Mouse (Mus musculus): ENCODE data around the gene Slc15a4.

The Slc15a4 gene

GRCm38 (mm10) chr5:127621108-127621507, 11.6 kb downstream of the Slc15a4 start:
- in situ Hi-C loops (cut with MboI, MseI): loop anchor here (25.0 kb wide), 1 partner anchor 1391 kb away; the partner anchor contains the start of genes Ran (in 2 of the 2) and Stx2 (in 2 of the 2)

DNA sequence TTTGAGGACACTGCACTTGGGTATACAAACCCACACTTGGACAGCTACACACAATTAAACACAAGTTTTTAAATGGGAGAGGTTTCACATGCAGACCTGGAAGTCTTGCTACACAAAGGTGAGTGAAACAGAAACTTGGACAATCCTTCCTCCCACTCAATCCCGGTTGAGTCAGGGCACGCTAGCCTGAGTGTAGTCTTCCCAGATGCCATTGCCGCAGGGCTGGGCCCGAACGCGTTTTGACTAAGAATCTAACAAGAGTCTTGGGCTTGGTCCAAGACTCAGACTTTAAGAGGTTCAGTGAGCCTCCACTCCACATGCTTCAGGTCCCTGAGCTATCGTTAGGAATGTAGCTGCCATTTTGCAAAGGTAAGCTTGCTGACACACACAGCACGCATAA, 12.3 kb downstream of the Slc15a4 start:
- in situ Hi-C loops (cut with MboI, MseI): loop anchor here (25.0 kb wide), 1 partner anchor 1392 kb away; the partner anchor contains the start of genes Ran (in 2 of the 2) and Stx2 (in 2 of the 2)

DNA sequence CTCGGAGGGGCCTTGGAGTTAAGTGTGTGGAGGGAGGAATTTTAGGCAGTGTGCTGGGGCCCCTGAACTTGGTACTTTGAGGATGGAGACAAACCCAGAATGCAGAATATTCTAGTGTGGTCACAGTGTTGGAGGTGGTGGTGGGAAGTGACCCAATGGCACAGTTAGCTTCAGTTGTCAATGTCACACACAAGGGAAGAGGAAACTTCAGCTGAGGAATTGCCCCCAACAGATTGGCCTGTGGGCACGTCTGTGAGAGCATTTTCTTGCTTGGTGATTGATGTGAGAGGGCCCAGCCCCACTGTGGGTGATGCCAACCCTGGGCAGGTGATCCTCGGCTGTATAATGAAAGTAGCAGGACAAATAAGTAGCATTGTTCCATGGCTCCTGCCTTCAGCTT, 13.9 kb downstream of the Slc15a4 start:
- in situ Hi-C loops (cut with MboI, MseI): loop anchor here (25.0 kb wide), 1 partner anchor 1393 kb away; the partner anchor contains the start of genes Ran (in 2 of the 2) and Stx2 (in 2 of the 2)

DNA sequence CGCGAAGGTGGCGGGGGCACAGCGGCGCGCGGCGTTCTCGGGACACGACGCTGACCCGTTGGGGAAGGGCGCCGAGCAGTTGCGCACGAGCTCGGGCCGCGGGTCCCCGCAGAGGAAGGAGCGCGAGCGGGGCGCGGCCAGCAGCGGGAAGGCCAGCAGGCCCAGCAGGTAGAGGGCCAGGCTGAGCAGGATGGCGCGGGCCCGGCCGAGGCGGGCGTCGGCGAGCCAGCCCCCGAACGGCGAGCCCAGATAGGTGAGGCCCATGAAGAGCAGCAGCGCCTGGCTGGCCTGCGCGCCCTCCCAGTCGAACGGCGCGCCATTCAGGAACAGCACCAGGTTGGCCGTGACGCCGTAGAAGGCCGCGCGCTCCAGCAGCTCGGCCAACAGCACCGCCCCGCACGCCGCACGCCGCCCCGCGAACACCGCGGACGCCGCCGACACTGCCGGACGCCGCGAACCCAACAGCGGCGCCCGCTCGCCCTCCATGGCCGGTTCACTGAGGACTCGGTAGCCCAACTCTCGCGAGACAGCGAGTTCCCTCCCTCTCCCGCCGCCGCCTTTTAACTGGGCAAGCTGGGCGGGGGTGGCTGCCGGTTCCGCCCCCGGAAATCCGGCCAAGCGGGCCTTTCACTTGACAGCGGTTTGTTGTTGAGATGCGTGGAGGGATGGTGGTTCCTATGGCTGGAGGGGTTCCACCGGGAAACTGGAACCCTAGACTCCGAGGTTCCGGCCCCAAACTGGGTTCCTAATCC, 15.6 kb downstream of the Slc15a4 start:
- in situ Hi-C loops (cut with MboI, MseI): loop anchor here (25.0 kb wide), 1 partner anchor 1395 kb away; the partner anchor contains the start of genes Ran (in 2 of the 2) and Stx2 (in 2 of the 2)

- in situ Hi-C loops (cut with MboI, MseI): loop anchor here (25.0 kb wide), 1 partner anchor 1396 kb away; the partner anchor contains the start of genes Ran (in 2 of the 2) and Stx2 (in 2 of the 2)
These were observed 16.5 kb downstream of the Slc15a4 start for GRCm38 (mm10) chr5:127616151-127616550.

DNA sequence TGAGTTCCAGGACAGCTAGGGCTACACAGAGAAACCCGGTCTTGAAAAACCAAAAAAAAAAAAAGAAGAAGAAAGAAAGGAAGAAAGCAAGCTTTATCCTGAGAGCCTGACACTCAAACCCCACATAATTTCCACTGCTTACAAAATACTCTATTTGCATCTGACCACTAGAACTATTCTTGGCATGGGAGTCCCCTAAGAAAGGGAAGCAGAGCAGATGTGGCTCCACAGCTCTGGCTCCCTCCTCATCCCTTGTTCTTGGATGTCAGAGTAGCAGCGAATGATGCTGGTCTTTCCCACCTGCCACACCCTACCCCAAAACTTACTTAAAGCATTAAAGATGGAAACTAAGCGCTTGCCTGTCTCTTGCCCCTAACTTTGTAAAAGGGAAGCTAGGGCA, 17.2 kb downstream of the Slc15a4 start:
- in situ Hi-C loops (cut with MboI, MseI): loop anchor here (25.0 kb wide), 1 partner anchor 1397 kb away; the partner anchor contains the start of genes Ran (in 2 of the 2) and Stx2 (in 2 of the 2)

GRCm38 (mm10) chr5:127612397-127612796, 20.3 kb downstream of the Slc15a4 start:
- in situ Hi-C loops (cut with MboI, MseI): loop anchor here (25.0 kb wide), 1 partner anchor 1400 kb away; the partner anchor contains the start of genes Ran (in 2 of the 2) and Stx2 (in 2 of the 2)

GRCm38 (mm10) chr5:127611881-127612280, 20.8 kb downstream of the Slc15a4 start:
- in situ Hi-C loops (cut with MboI, MseI): loop anchor here (25.0 kb wide), 1 partner anchor 1400 kb away; the partner anchor contains the start of genes Ran (in 2 of the 2) and Stx2 (in 2 of the 2)

DNA sequence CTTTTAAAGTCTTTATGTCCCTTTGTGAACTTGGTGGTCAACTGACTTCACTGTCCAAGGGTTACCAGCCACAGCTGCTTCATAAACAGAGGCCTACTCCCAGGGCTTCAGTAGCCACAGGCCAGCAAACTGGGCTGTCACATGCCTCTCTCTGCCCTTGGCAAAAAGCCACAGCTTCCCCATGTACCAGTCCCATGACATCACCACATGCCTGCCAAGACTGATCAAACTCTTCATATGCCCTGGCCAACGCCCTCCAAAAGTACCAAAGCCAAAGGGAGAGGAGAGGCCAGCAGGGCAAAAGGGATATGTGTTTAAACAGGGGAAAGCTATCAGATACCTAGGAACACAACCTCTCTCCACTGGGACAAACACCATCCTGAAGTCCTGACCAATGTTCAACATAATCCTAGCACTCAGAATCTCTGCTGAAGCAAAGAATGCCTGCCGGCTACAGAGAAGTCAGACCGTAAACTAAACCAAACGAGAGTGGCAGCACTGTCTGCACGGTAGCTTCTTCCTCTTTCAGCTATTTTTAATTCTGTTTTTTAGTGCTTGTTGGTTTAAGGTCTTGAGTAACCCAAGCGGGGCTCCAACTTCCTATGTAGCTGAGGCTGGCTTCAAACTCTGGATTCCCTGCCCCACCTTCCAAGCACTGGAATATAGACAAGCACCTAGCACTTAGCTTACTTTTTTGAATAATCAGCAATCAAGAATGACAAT, 21.7 kb downstream of the Slc15a4 start:
- in situ Hi-C loops (cut with MboI, MseI): loop anchor here (25.0 kb wide), 1 partner anchor 1401 kb away; the partner anchor contains the start of genes Ran (in 2 of the 2) and Stx2 (in 2 of the 2)

- in situ Hi-C loops (cut with MboI, MseI): loop anchor here (25.0 kb wide), 1 partner anchor 1403 kb away; the partner anchor contains the start of genes Ran (in 2 of the 2) and Stx2 (in 2 of the 2)
These were observed 23.4 kb downstream of the Slc15a4 start for GRCm38 (mm10) chr5:127609191-127609714.

GRCm38 (mm10) chr5:127607507-127607906, 25.2 kb downstream of the Slc15a4 start:
- in situ Hi-C loops (cut with MboI, MseI): loop anchor here (25.0 kb wide), 1 partner anchor 1405 kb away; the partner anchor contains the start of genes Ran (in 2 of the 2) and Stx2 (in 2 of the 2)

DNA sequence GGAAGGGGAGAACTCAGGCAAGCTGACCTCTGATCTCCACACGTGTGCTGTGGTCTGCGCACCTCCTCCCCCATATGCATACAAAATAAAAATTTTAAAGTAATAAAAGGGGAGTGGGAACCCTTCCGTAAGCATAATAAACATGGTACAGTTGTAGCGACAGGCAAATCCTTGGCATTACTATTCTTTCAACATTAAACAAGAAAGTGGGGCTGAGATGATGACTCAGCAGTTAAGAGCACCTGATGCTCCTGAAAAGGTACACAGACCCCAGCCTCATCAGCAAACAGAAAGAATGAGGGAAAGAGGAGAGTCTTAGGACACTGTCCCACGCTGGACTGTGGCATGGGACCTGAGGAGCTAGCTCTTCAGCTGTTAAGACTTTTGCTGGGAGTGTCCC, 29.7 kb downstream of the Slc15a4 start:
- in situ Hi-C loops (cut with MboI, MseI): loop anchor here (25.0 kb wide), 1 partner anchor 1409 kb away; the partner anchor contains the start of genes Ran (in 2 of the 2) and Stx2 (in 2 of the 2)

- in situ Hi-C loops (cut with MboI, MseI): no loop called here
These were observed 35.8 kb downstream of the Slc15a4 start for GRCm38 (mm10) chr5:127596862-127597261.

DNA sequence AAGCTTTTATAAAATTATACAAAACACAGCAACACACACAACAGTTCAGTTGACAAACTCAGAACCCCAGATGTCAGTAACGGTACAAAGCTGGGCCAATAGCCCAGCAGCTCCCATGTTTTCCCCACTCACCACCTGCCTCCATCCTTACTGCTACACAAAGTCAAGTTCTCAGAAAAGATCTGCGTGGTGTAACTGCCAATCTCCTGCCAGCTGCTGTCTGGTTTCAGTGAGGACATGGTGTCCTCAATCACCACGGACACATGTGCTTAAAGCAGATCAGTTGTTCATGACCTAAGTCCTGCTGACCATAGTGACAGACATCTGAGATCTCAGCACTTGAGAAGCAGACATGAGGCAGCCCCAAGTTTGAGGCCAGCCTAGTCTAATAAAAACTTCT, 37.0 kb downstream of the Slc15a4 start:
- in situ Hi-C loops (cut with MboI, MseI): no loop called here

DNA sequence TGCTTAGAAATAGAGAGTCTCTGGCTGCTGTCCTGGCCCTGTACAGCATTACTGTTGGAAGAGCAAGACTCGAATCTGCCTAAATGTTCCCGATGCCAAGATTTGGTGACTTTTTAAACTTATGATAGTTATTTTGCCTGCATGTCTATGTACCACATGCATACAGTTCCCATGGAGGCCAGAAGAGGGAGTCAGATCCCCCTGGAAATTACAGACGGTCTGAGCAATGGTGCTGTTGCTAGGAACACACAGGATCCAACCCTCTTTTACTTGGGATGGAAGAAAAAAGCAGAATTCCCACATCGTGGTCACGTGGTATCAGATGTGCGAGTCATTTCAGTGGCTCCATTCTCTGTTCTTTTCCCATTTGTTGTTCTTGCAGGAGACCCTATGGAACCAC, 39.8 kb downstream of the Slc15a4 start:
- in situ Hi-C loops (cut with MboI, MseI): no loop called here

DNA sequence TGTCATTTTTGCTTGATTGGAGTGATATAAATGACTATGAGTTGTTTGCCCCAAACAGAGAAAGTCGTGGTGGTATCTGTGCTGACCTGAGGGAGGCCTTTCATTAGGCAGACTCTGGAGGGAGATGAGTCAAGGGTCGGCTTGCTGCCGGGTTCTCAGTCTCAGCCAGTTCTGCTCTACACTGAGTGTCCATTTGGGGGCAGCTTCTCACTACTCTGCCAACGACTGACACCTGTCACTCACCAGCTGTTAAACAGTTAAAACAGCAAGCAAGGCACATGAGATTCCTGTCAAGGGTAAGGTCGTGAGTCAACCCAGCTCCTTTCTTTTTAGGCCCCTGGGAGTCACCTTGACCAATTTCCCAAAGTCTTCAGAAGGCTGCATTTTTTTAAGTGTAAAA, 40.3 kb downstream of the Slc15a4 start:
- in situ Hi-C loops (cut with MboI, MseI): no loop called here

DNA sequence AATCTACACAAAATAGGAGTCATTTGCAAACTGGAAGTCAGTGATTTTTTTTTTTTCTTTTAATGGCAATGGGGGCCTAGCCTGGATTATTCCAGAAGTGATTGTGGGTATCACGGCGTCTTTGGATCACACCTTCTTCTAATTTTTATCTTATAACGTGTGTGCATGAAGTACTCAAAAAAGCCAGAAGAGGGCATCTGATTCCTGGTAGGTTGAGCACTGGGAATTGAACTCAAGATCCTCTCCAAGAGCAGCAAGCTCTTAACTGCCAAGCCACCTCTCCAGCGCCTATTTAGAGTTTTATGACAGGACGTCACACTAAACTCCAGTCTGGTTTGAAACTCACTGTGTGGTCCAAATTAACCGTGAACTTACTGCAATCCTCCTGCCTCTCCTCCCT, 44.8 kb downstream of the Slc15a4 start:
- in situ Hi-C loops (cut with MboI, MseI): no loop called here

DNA sequence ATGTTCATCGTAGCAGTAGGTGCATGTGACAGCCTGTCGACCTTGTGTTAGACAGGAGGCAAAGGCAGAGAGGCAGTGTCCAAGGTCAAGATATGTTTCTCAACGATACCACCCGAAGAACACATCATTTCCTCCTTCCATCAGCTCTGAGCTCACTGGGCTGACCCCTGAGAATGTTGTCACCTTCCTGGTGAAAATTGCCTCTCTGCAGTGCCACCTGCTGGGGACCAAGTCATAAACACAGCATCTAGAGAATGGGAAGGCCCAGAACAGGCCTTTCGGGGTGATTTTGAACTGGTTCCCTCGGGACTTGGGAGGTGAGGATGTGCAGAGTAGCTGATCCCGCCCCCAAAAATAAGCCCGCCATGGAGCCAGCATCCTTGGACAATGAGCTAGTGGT, 49.0 kb downstream of the Slc15a4 start:
- in situ Hi-C loops (cut with MboI, MseI): no loop called here

GRCm38 (mm10) chr5:127577419-127577818, 55.3 kb downstream of the Slc15a4 start:
- in situ Hi-C loops (cut with MboI, MseI): no loop called here

GRCm38 (mm10) chr5:127567165-127567741, 65.4 kb downstream of the Slc15a4 start:
- in situ Hi-C loops (cut with MboI, MseI): loop anchor here in 1 of 2 experiments (25.0 kb wide), 1 partner anchor 870 kb away; the partner anchor contains the start of gene Tmem132d

DNA sequence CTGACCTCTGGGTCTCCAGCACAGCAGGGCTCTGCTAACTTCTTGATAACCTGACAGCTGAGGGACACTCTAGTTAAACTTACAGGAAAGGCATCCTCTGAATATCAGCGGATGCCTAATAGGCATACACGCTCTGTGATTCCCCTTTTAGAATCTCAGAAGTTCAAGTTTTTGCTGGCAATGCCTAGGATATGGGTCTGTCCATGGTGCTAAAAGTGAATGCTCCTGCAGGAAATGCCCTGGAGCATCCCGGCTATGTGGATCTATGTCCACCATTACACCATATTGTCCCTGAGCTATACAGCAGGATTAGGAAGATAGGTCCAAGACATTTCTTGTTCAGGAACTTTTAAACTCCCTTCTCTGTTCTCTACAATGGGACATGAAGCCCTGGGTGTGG, 71.6 kb downstream of the Slc15a4 start:
- in situ Hi-C loops (cut with MboI, MseI): loop anchor here in 1 of 2 experiments (25.0 kb wide), 1 partner anchor 876 kb away; the partner anchor contains the start of gene Tmem132d

Data from T-helper 17 cell (primary cell).